Mouse (Mus musculus) liver, adult 2 months (tissue): ENCODE measurements around the gene Trpm7. TPM values are rescaled to one million over a fixed set of nuclear protein-coding genes. Genes with fewer than 3 reads are reported as not detected.

ENCODE experiments used
- DNase-seq: peaks from one replicate; pipeline ENCODE4 v3.0.0-alpha.2; 2011; ENCODE audit warnings: low read depth, low spot score; ENCODE audit errors: extremely low read depth
- H3K27ac ChIP-seq: fragments of 200-500 bp; replicated peaks from 2 replicates; pipeline ENCODE4 v1.5.1; 2012; ENCODE audit warnings: low read depth, mild to moderate bottlenecking, control low read depth, inconsistent platforms, low read length; ENCODE audit not compliant: insufficient read depth
- H3K27me3 ChIP-seq: fragments of 200-500 bp; 2 replicates; pipeline ENCODE4 v1.6.1; 2012; ENCODE audit warnings: mild to moderate bottlenecking, moderate library complexity, low read length, inconsistent platforms; ENCODE audit not compliant: control insufficient read depth, insufficient read depth
- H3K36me3 ChIP-seq: fragments of 200-500 bp; 2 replicates; pipeline ENCODE4 v1.6.1; 2012; ENCODE audit warnings: low read length, inconsistent platforms; ENCODE audit not compliant: control insufficient read depth, insufficient read depth
- H3K4me1 ChIP-seq: fragments of 200-500 bp; 2 replicates; pipeline ENCODE4 v1.6.1; 2011; ENCODE audit warnings: low read length; ENCODE audit not compliant: control insufficient read depth, insufficient read depth
- H3K4me3 ChIP-seq: fragments of 200-500 bp; 2 replicates; pipeline ENCODE4 v1.5.1; 2011; ENCODE audit warnings: low read depth, mild to moderate bottlenecking, control low read depth, low read length, moderate library complexity; ENCODE audit not compliant: insufficient read depth
- H3K79me2 ChIP-seq: fragments of 200-500 bp; 2 replicates; pipeline ENCODE4 v1.6.1; 2012; ENCODE audit warnings: inconsistent platforms, mild to moderate bottlenecking, low read length, moderate library complexity; ENCODE audit not compliant: control insufficient read depth, insufficient read depth
- H3K9ac ChIP-seq: fragments of 200-500 bp; 2 replicates; pipeline ENCODE4 v1.6.1; 2012; ENCODE audit warnings: low read depth, mild to moderate bottlenecking, control low read depth, inconsistent platforms, low read length
- CTCF ChIP-seq: fragments of 200-500 bp; IDR thresholded peaks from 2 replicates; pipeline ENCODE4 v1.5.1; 2011; ENCODE audit warnings: low read depth, low read length, control low read depth
- POLR2A ChIP-seq: fragments of 200-500 bp; IDR thresholded peaks from 2 replicates; pipeline ENCODE4 v1.6.1; 2011; ENCODE audit warnings: low read length, control low read depth; ENCODE audit not compliant: insufficient read depth; ENCODE audit errors: extremely low read depth
- WGBS: fragments of 180-500 bp; shearing (Covaris S2); methylation state at CpG from one replicate; pipeline ENCODE4 v1.1.7; 2018; 5-methylcytosine and 5-hydroxymethylcytosine counted together
- polyA plus RNA-seq: library from polyadenylated mRNA; depleted of rRNA; stranded (reverse); fragments of >200 nt; gene quantifications from 2 replicates; pipeline ENCODE4 v1.2.3, GENCODE M21; 2012
- total RNA-seq: library from RNA; depleted of rRNA; stranded (reverse); fragments of >200 nt; gene quantifications from 2 replicates; pipeline ENCODE4 v1.2.3, GENCODE M21; 2014

Trpm7 gene
- total and polyA plus RNA-seq, 2 experiments = 3.3 to 46.3 TPM

DNA sequence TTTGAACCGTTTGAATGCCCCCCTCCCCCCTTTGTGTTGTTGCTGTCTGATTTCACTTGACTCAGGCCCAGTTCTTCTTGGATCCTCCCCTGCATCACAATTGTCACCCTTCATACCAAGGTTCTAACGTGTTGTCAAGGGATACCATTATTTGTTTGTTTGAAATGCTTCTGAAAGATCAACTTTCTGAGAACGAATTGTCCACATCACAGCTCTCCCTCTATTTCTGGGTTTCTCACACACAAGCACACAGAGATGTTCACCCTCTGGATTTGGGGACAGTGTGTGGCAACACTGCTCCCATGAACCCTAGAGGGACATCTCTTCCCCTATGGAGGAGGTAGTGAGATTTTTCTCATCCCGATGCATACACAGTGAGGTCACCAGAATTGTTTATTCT lies 92.7 kb downstream of the Trpm7 start, which contains the start of gene Usp50:
Gene Usp50 (minus strand): TSS at position 101 of the 400 bp plus-strand sequence.
- H3K27ac ChIP-seq = no peak within 1 kb of the TSS
- no peaks in the 10 kb centered on the region for H3K79me2 ChIP-seq
- no peak for DNase-seq
- no peak for TF ChIP-seq POLR2A
- H3K9ac ChIP-seq = no peak within 1 kb of the TSS
- H3K36me3 ChIP-seq = no peaks in the 10 kb centered on the region
- 70% methylated on average over 4 of the region's 4 CpGs for WGBS
- no peak within 1 kb of the TSS for H3K4me3 ChIP-seq
- peaks cover 8% of the 10 kb centered on the region for H3K4me1 ChIP-seq
- H3K27me3 ChIP-seq = no peaks in the 10 kb centered on the region

DNA sequence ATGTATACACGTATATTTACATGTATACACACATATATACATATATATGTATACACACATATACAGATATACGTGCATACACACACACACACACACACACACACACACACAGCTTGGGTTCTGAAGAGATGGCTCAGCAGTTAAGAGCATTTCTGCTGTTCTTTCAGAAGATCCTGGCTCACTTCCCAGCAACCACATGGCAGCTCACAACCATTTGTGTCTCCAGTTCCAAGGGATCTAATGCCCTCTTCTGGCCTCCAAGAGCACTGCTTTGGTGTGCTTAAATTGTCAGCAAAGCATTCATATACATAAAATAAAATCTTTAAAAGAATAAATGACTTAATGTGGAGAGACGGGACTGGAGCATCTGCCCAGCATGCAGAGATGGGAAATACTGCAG lies 93.6 kb downstream of the Trpm7 start:
- Histone ChIP-seq H3K9ac (no peak overlapping the region), H3K27ac (no peak overlapping the region), H3K4me1 (peaks cover 8% of the 10 kb centered on the region), H3K36me3 (no peaks in the 10 kb centered on the region), H3K79me2 (no peaks in the 10 kb centered on the region), H3K27me3 (no peaks in the 10 kb centered on the region), H3K4me3 (no peak overlapping the region)
- DNase-seq = peak; percentile 89
- TF ChIP-seq POLR2A = no peak
- TF ChIP-seq CTCF = peak; percentile 54
- 80% methylated on average over 3 of the region's 3 CpGs for WGBS

DNA sequence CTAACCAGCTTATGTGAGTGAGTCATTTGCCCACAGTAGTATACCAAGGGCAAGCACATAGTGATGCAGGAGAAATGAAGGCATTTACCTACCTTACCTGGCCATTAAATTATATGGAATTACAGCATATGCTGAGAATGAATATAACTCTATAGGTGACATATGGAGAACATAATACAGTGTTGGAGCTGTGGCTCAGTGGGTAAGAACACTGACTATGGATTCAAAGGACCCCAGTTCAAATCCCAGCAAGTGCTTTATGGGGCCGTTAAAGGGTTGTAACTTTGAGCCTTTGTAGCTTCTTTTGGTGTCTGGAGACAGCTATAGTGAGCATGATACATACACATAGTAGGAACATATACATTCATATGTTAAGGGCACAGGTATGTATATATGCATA lies 94.6 kb downstream of the Trpm7 start:
- Histone ChIP-seq H3K4me1 (peaks cover 9% of the 10 kb centered on the region), H3K79me2 (no peaks in the 10 kb centered on the region), H3K27ac (no peak overlapping the region), H3K27me3 (no peaks in the 10 kb centered on the region), H3K9ac (no peak overlapping the region), H3K4me3 (no peak overlapping the region), H3K36me3 (no peaks in the 10 kb centered on the region)
- TF ChIP-seq CTCF (no peak), POLR2A (no peak)
- DNase-seq = no peak
- WGBS = 94% methylated on average over 1 of the region's 1 CpGs

DNA sequence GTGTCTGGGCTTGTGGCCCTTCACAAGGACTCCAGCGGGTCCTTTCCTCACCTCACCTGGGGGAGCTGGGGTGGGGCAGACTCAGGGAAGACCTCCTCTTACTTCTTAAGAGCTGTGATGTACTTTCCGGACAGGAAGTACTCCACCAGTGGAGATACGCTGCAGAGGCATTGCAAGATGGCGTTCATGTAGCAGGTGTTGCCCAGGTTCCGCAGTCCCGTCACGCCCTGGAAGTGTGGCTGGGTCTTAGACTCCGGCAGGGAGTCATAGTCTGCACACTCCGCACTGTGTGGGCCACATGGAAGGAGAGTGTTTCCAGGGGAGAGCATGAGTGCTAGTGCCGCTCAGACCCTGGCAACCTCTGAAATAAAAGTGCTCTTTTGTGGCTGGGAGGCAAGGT lies 95.7 kb downstream of the Trpm7 start:
- no peak for DNase-seq
- H3K9ac ChIP-seq = no peak overlapping the region
- 92% methylated on average over 10 of the region's 10 CpGs for WGBS
- no peaks in the 10 kb centered on the region for H3K79me2 ChIP-seq
- H3K4me3 ChIP-seq = no peak overlapping the region
- H3K27ac ChIP-seq = no peak overlapping the region
- no peaks in the 10 kb centered on the region for H3K27me3 ChIP-seq
- TF ChIP-seq POLR2A = no peak
- TF ChIP-seq CTCF = no peak
- H3K4me1 ChIP-seq = peaks cover 11% of the 10 kb centered on the region
- no peaks in the 10 kb centered on the region for H3K36me3 ChIP-seq

GRCm38 (mm10) chr2:126778806-126779205 lies 97.2 kb downstream of the Trpm7 start:
- H3K4me1 ChIP-seq = peaks cover 11% of the 10 kb centered on the region
- no peaks in the 10 kb centered on the region for H3K36me3 ChIP-seq
- peak; percentile 92 for DNase-seq
- no peaks in the 10 kb centered on the region for H3K27me3 ChIP-seq
- H3K9ac ChIP-seq = no peak overlapping the region
- peak overlapping the region; percentile 81 for H3K27ac ChIP-seq
- 52% methylated on average over 4 of the region's 4 CpGs for WGBS
- no peak overlapping the region for H3K4me3 ChIP-seq
- no peak for TF ChIP-seq POLR2A
- no peak for TF ChIP-seq CTCF
- no peaks in the 10 kb centered on the region for H3K79me2 ChIP-seq

DNA sequence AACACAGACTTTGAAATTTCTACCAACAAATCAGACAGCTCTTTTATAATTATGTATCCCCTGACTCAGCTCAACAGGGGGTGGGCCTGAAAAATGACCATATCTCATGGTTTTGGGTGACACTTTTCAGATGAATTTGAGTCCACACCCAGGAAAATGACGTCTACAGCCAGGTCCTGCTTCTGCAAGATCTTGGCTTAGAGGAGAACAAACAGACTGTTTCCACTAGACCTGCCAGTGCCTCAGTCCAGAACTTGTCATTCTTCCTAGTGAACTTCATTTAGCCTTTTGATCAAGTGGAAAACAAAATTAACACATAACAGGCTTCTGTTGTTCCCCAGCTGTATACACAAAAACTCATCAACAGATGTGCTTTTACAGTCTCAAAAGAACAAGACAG lies 99.6 kb downstream of the Trpm7 start:
- no peaks in the 10 kb centered on the region for H3K79me2 ChIP-seq
- peaks cover 11% of the 10 kb centered on the region for H3K4me1 ChIP-seq
- H3K4me3 ChIP-seq = no peak overlapping the region
- TF ChIP-seq CTCF (no peak), POLR2A (no peak)
- no peak overlapping the region for H3K27ac ChIP-seq
- H3K27me3 ChIP-seq = no peaks in the 10 kb centered on the region
- H3K9ac ChIP-seq = no peak overlapping the region
- peak; percentile 86 for DNase-seq
- no peaks in the 10 kb centered on the region for H3K36me3 ChIP-seq
- 19% methylated on average over 1 of the region's 1 CpGs for WGBS
